Mouse (Mus musculus) central nervous system, embryonic 11.5 days (tissue): Measurements from ENCODE around the gene Gm43518. TPM values are rescaled to one million over a fixed set of nuclear protein-coding genes. Genes with fewer than 3 reads are reported as not detected.

ENCODE experiments used
- polyA plus RNA-seq: library from polyadenylated mRNA; depleted of rRNA; stranded (reverse); fragments of >200 nt; gene quantifications from 2 replicates; pipeline ENCODE4 v1.2.3, GENCODE M21; 2012; rRNA removed

Gm43518 gene
- 0.83 and 0.90 TPM in 2 replicates for polyA plus RNA-seq

DNA sequence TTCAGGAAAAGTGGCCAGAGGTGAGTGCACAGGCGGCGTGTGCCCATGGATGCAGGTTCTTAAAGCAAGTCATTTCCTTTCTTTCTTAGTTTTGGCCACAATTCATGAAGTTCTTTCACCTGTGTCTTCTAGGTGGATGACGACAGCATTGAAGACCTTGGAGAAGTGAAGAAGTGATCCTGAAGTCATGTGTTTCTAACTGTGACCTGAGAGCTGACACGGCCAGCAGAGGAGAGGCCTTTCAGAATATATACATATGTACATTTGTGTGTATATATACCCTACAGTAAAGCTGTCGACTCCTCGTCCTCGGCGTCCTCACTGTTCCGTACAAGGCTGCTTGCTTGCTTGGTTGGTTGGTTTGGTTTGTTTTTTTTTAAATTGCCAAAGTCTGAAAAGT lies at the start of gene Gm43518:
TSS of gene Gm43518 (plus strand) at position 301 of the 400 bp plus-strand sequence.

DNA sequence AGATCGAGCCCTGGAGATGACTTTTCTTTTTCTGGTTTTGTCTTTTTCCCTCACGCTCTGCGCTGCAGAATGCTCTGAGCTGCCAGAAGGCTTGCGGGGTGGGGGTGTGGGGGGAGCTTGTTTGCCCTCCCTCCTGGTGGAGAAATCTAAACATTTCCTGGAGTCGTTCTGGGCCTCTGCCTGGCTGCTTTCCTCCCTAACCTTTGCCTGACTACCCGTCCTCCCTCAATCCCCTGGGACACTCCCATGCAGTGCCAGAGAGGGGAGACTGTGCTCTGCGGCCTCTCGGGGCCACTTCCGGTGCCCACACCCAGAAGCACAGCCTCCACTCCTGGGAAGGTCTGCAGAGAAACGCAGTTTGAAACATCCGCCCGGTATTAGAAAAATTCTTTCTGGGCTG lies 47.3 kb upstream of the Gm43518 start, which contains the start of gene Hcar1:
TSS of gene Hcar1 (minus strand) at position 93 of the 400 bp plus-strand sequence.

DNA sequence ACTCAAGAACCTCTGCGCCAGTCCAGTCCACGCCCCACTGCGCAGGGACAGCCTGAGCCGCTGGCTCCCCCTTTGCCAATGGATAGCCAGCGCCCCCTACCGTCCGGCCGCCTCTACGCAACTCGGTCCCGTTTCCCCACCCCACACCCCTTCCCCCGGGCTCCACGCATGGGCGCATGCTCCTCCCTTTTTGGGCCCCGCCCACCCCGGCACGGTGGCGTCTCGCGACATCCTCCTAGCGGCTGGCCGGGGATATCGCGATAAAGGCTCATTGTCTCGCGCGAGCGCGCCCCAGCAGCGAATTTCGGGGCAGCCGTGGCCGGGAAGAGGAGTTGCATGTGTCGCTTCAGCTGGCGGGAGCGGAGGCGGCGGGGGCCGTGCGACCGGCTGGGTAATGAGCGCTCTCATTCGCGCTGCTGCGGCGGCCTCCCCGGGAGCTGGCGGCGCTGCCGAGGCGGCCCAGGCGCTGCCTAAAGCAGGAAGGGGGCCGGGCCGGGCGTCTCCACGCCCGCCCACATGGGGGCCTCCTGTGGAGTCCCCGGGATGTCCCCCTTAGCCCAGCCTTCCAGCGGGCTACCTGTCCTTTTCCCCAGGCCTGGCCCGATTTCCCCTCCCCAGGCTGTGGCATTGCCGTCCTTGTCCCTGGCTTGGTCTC lies 20.1 kb upstream of the Gm43518 start, which contains the start of gene Denr:
TSS of gene Denr (plus strand) at position 200 of the 655 bp plus-strand sequence.

DNA sequence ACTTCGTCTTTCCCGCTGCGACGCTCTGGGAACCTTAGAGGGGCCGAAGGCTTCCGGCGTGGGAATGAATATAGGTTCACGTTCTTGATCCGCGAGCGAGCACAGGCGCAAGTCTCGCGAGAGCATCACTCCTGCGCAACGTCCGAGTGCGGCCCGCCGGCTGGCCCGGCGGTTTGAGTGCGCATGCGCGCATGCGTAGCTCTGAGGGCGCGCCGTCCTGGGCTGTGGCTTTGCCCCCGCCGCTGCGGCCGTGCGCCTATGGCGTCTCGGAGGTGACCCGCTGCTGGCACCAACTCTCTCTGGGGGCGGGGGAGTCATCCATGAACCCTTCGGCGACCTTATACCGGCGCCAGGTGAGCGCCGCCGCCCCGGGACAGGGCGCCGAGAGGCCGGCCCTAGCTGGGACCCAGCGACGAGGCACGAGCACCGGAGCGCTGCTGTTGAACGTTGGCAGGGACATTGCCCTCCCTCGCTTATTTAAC lies 3.3 kb downstream of the Gm43518 start, which contains the start of gene Ccdc62:
TSS of gene Ccdc62 (plus strand) at position 172 of the 482 bp plus-strand sequence.

DNA sequence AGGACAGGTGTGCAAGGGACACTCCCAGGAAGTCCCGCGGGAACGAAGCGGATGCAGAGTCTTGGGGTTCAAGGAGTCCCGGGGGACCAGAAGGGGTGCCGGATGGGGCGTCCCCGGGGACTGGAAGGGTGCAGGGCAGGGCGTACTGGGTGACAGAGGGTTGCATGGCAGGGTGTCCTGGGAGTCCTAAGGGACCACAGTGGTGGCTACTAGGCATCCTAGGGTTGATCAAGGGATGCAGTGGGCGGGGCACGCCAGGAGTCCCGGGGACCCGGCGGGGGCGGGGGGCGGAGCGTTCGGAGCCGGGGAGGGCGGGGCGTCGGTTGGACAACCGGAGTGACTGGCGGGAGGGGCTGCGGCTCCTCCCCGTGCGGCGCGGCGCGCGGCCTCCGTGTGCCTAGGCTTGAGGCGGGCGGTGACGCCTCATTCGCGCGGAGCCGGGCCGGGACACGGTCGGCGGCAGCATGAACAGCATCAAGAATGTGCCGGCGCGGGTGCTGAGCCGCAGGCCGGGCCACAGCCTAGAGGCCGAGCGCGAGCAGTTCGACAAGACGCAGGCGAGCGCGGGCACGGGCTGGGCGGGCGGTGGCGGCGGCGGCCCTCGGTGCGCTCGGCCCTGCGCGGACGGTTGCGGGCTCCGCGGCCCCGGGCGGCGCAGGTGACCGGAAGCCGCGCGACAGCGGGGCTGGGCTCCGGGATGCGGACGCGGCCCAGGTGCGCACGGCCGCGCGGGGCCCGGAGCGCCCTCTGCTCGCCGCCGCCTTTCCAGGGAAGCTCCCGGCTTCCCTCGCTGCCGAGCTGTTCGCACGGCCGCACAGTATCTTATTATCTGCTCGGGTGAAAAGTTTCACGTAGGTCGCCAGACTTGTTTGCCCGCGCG lies 46.3 kb downstream of the Gm43518 start, which contains the start of gene Hip1r:
TSS of gene Hip1r (plus strand) at position 330 of the 880 bp plus-strand sequence.

Other genes starting within 250 kb of the Gm43518 start
- 56.3 and 90.1 TPM in 2 replicates for gene Clip1, start 242.8 kb upstream of the Gm43518 start, polyA plus RNA-seq
- 94.0 and 121 TPM in 2 replicates for gene Zcchc8, start 206.3 kb upstream of the Gm43518 start, polyA plus RNA-seq
- 194 and 240 TPM in 2 replicates for gene Rsrc2, start 178.0 kb upstream of the Gm43518 start, polyA plus RNA-seq
- gene Kntc1, start 177.7 kb upstream of the Gm43518 start, polyA plus RNA-seq = 32.3 and 45.0 TPM in 2 replicates
- gene Hcar2, start 61.9 kb upstream of the Gm43518 start, polyA plus RNA-seq = 0.02 TPM in 1 of 2 replicates, not detected in the other
- 0.06 and 0.11 TPM in 2 replicates for gene Hcar1, start 47.4 kb upstream of the Gm43518 start, polyA plus RNA-seq
- 93.9 and 138 TPM in 2 replicates for gene Denr, start 20.2 kb upstream of the Gm43518 start, polyA plus RNA-seq
- gene Ccdc62, start 3.3 kb downstream of the Gm43518 start, polyA plus RNA-seq = 4.0 and 6.8 TPM in 2 replicates
- 8.1 and 17.8 TPM in 2 replicates for gene Hip1r, start 46.2 kb downstream of the Gm43518 start, polyA plus RNA-seq
- gene Vps37b, start 104.9 kb downstream of the Gm43518 start, polyA plus RNA-seq = 44.8 and 50.9 TPM in 2 replicates
- gene Abcb9, start 168.4 kb downstream of the Gm43518 start, polyA plus RNA-seq = 0.96 and 1.1 TPM in 2 replicates
- gene Ogfod2, start 184.9 kb downstream of the Gm43518 start, polyA plus RNA-seq = 20.5 and 20.8 TPM in 2 replicates
- gene Arl6ip4, start 188.7 kb downstream of the Gm43518 start, polyA plus RNA-seq = 107 and 163 TPM in 2 replicates